Mouse (Mus musculus): Measurements from ENCODE around the gene Ythdf2. TPM values are rescaled to one million over a fixed set of nuclear protein-coding genes. Genes with fewer than 3 reads are reported as not detected.

The Ythdf2 gene
- total and polyA plus RNA-seq, 3 experiments: 80.4 to 979 (median 103) TPM

- peak; percentile 57 for DNase-seq (ENCODE audit: low read depth, low spot score)
- H3K4me3 ChIP-seq (ENCODE audit: control insufficient read depth in 1 of 2, insufficient read depth in 1 of 2, low read depth in 2 of 2, low read length in 2 of 2): peak overlapping the region; percentile 85 to 99
- TF ChIP-seq E2F4 (IDR thresholded peaks at IDR 0.05; ENCODE audit: borderline replicate concordance, low read depth, low read length) (no peak), MAFK (IDR thresholded peaks at IDR 0.05; ENCODE audit: borderline replicate concordance, low read depth, low read length) (no peak), HCFC1 (IDR thresholded peaks at IDR 0.05; ENCODE audit: low read depth, low read length) (no peak), CTCF (IDR thresholded peaks at IDR 0.05 in 2 of 3, conservative IDR thresholded peaks at IDR 0.05 in 1 of 3; ENCODE audit: control insufficient read depth in 1 of 3, insufficient read depth in 1 of 3, low read depth in 2 of 3, low read length in 3 of 3, poor library complexity in 1 of 3, severe bottlenecking in 1 of 3) (no peak), GABPA (IDR thresholded peaks at IDR 0.05; ENCODE audit: low read depth, low read length) (no peak), RAD21 (IDR thresholded peaks at IDR 0.05; ENCODE audit: low read depth, low read length) (no peak), SMC3 (IDR thresholded peaks at IDR 0.05; ENCODE audit: low read depth, low read length) (no peak), RCOR1 (IDR thresholded peaks at IDR 0.05; ENCODE audit: low read depth, low read length) (no peak; the same call in 1 of the 2 replicates), POLR2AphosphoS2 (IDR thresholded peaks at IDR 0.05; ENCODE audit: low read length) (no peak), MXI1 (IDR thresholded peaks at IDR 0.05; ENCODE audit: low read depth, low read length) (peak; percentile 89), USF2 (IDR thresholded peaks at IDR 0.05; ENCODE audit: borderline replicate concordance in 1 of 2, insufficient read depth in 1 of 2, low read depth in 1 of 2, low read length in 2 of 2) (no peak), ELF1 (IDR thresholded peaks at IDR 0.05; ENCODE audit: low read depth, low read length) (no peak), ZMIZ1 (IDR thresholded peaks at IDR 0.05; ENCODE audit: low read depth, low read length) (no peak), ETS1 (IDR thresholded peaks at IDR 0.05; ENCODE audit: low read depth, low read length) (0 out of 2 replicates have a peak, but pooled peaks have one; percentile 39), GATA1 (IDR thresholded peaks at IDR 0.05; ENCODE audit: low read depth, low read length) (peak; percentile 69), POLR2AphosphoS5 (IDR thresholded peaks at IDR 0.05; ENCODE audit: borderline replicate concordance, low read depth, low read length) (no peak), TAL1 (IDR thresholded peaks at IDR 0.05; ENCODE audit: low read length) (peak; percentile 37; the same call in 1 of the 2 replicates), NELFE (IDR thresholded peaks at IDR 0.05; ENCODE audit: low read depth, low read length) (no peak), MAZ (IDR thresholded peaks at IDR 0.05; ENCODE audit: low read depth, low read length) (no peak), ZKSCAN1 (IDR thresholded peaks at IDR 0.05; ENCODE audit: low read depth, low read length) (no peak), SIN3A (IDR thresholded peaks at IDR 0.05; ENCODE audit: low read length) (peak; percentile 57), EP300 (IDR thresholded peaks at IDR 0.05; ENCODE audit: low read depth in 1 of 2, low read length in 2 of 2) (peak in 1 of 2 experiments; percentile 21; a peak in 1 of 4 replicates), JUND (IDR thresholded peaks at IDR 0.05; ENCODE audit: low read depth, low read length) (no peak), MEF2A (IDR thresholded peaks at IDR 0.05; ENCODE audit: extremely low read depth, insufficient replicate concordance, low read depth, low read length, poor library complexity, severe bottlenecking) (no peak), MYC (IDR thresholded peaks at IDR 0.05; ENCODE audit: low read depth, low read length) (peak; percentile 87), USF1 (IDR thresholded peaks at IDR 0.05; ENCODE audit: low read depth, low read length) (no peak), ZC3H11A (IDR thresholded peaks at IDR 0.05; ENCODE audit: low read depth, low read length) (no peak), MAX (IDR thresholded peaks at IDR 0.05; ENCODE audit: low read length) (peak; percentile 75), KAT2A (conservative IDR thresholded peaks at IDR 0.05; ENCODE audit: low read depth, low read length) (no peak), UBTF (IDR thresholded peaks at IDR 0.05; ENCODE audit: borderline replicate concordance, insufficient read depth, low read depth, low read length) (no peak), CHD2 (IDR thresholded peaks at IDR 0.05; ENCODE audit: low read length) (no peak)
- H3K4me1 ChIP-seq (ENCODE audit: control insufficient read depth in 1 of 2, insufficient read depth in 2 of 2, low read length in 2 of 2): peaks cover 29 to 30% of the 10 kb centered on the region in 2 experiments
- H3K79me2 ChIP-seq (ENCODE audit: control insufficient read depth, insufficient read depth, low read length, poor library complexity): peaks cover 59% of the 10 kb centered on the region
- H3K9me3 ChIP-seq (replicated peaks; ENCODE audit: insufficient read depth, low read length): no peaks in the 10 kb centered on the region
- no peaks in the 10 kb centered on the region for H3K27me3 ChIP-seq (ENCODE audit: control insufficient read depth in 1 of 2, insufficient read depth in 2 of 2, low read length in 2 of 2)
- H3K9ac ChIP-seq (ENCODE audit: control insufficient read depth, low read depth, low read length, poor library complexity, severe bottlenecking): peak overlapping the region; percentile 100
- H3K36me3 ChIP-seq (ENCODE audit: control insufficient read depth in 1 of 2, insufficient read depth in 2 of 2, low read length in 2 of 2): peaks cover 31 to 66% of the 10 kb centered on the region in 2 experiments
- H3K27ac ChIP-seq (ENCODE audit: control insufficient read depth, low read depth, low read length): peak overlapping the region; percentile 80
Observed at GRCm38 (mm10) chr4:132210325-132210724, 1.8 kb downstream of the Ythdf2 start.

Data from MEL (cell line).